Mouse (Mus musculus) embryo, embryonic 10 days (tissue): ENCODE results near the gene Elmo3.

ENCODE experiments used
- DNase-seq: peaks from one replicate; pipeline ENCODE4 v3.0.0-alpha.2; 2015; ENCODE audit warnings: low spot score

The Elmo3 gene

GRCm38 (mm10) chr8:105354549-105354948 lies 49.1 kb downstream of the Elmo3 start:
- no peak for DNase-seq

GRCm38 (mm10) chr8:105355179-105356024 lies 50.0 kb downstream of the Elmo3 start:
- peak; percentile 85 for DNase-seq

- DNase-seq: no peak
Measured at GRCm38 (mm10) chr8:105356681-105357080, 51.3 kb downstream of the Elmo3 start.

- DNase-seq: no peak
Measured at GRCm38 (mm10) chr8:105359208-105359607, 53.8 kb downstream of the Elmo3 start.

- peak; percentile 76 for DNase-seq
Measured at GRCm38 (mm10) chr8:105359646-105360045, 54.2 kb downstream of the Elmo3 start.
